Mouse (Mus musculus) liver, postnatal 0 days (tissue): ENCODE measurements around the gene Odf2l.

Experiments used
- CTCF ChIP-seq: sonication (generic); IDR thresholded peaks from 2 replicates; pipeline ENCODE4 v1.5.1; 2016; ENCODE audit warnings: antibody characterized with exemption, low read depth
- EP300 ChIP-seq: IDR thresholded peaks from 2 replicates; pipeline ENCODE4 v1.6.1; 2016; ENCODE audit warnings: antibody characterized with exemption, low read depth, mild to moderate bottlenecking

DNA sequence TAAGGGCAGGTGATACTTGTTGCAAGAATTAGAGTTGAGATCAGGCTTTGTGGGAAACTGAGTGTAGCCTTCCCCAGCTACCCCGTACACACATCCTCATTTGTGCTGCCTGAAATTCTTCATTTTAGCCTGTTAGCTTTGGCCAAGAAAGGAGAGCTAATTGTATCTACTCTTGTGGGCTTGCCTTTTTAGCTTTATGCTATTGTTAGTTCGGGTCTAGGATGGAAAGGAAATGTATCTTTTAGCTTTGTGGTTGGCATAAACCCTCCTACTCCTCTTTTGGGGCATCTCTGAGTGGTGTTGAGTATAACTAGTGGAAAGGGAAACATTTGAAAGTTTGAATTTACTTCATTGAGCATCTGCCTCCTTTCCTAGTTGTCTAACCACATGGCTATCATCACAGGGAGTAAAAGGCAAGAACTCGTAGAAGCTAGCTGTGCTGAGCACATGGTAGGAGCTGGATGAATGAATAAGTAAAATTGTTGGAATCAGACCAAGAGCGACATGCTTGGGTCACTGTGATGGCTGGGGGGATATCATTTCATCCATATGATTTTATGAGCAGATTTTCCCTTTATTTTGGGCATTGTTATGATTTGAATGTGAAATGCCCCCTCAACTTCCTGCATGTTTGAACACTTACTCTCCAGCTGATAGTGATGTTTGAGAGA, 53.1 kb downstream of the Odf2l start:
- TF ChIP-seq CTCF (no peak), EP300 (no peak)
